Mouse (Mus musculus) adrenal gland, postnatal 36 days (tissue): ENCODE results near the gene Rnf5. TPM values are rescaled to one million over a fixed set of nuclear protein-coding genes. Genes with fewer than 3 reads are reported as not detected.

Experiments used
- DNase-seq, 2 experiments: peaks; one replicate each; pipeline ENCODE4 v3.0.0; 2021; ENCODE audit warnings: mixed read lengths in 1 of 2
- long read RNA-seq, 2 experiments: library from polyadenylated mRNA; stranded (forward); transcript quantifications; one replicate each; pipeline ENCODE4 v2.0.0; 2021; ENCODE audit warnings: borderline sequencing depth in 2 of 2
- total RNA-seq, 2 experiments: library from RNA; stranded (reverse); gene quantifications; 2 replicates each; pipeline ENCODE4 v1.2.3; 2021

Gene Rnf5
- 10 to 100 TPM; 67.7 to 86.5 TPM for total RNA-seq
- long read RNA-seq, experiment 1, transcript Rnf5-201 (6 exons, 1,238 nt) = major isoform, 177 of 201 reads
- long read RNA-seq, experiment 1, partial matches to known transcripts = 2 of 201 reads
- long read RNA-seq, experiment 1, other reads (novel, unspliced or antisense) = 21 of 201 reads
- long read RNA-seq, experiment 2, transcript Rnf5-201 (6 exons, 1,238 nt) = major isoform, 49 of 57 reads
- long read RNA-seq, experiment 2, partial matches to known transcripts = 0 of 57 reads
- long read RNA-seq, experiment 2, other reads (novel, unspliced or antisense) = 7 of 57 reads

- DNase-seq = peak; percentile 97
These were observed at the start of gene Rnf5 for GRCm38 (mm10) chr17:34603375-34604060. Gene Rnf5, minus strand, starts transcription at chr17:34603690.

GRCm38 (mm10) chr17:34652985-34653384 is 49.5 kb upstream of the Rnf5 start:
- DNase-seq = no peak

- no peak for DNase-seq
These were observed 49.1 kb upstream of the Rnf5 start for GRCm38 (mm10) chr17:34652546-34652945.

- peak; percentile 64 to 81 for DNase-seq
These were observed 48.2 kb upstream of the Rnf5 start for GRCm38 (mm10) chr17:34651507-34652221.

GRCm38 (mm10) chr17:34650781-34651180 is 47.3 kb upstream of the Rnf5 start:
- DNase-seq = no peak

GRCm38 (mm10) chr17:34649106-34649864 is 45.8 kb upstream of the Rnf5 start:
- DNase-seq = no peak

GRCm38 (mm10) chr17:34648141-34648890 is 44.8 kb upstream of the Rnf5 start:
- no peak for DNase-seq

GRCm38 (mm10) chr17:34646906-34647787 is 43.7 kb upstream of the Rnf5 start, which contains the start of gene Atf6b:
Gene Atf6b, plus strand, starts transcription at chr17:34647146.
- peak; percentile 96 to 97 for DNase-seq

- DNase-seq = no peak
These were observed 42.5 kb upstream of the Rnf5 start for GRCm38 (mm10) chr17:34645831-34646511.

GRCm38 (mm10) chr17:34645256-34645829 is 41.9 kb upstream of the Rnf5 start:
- DNase-seq = peak in 1 of 2 experiments; percentile 0

GRCm38 (mm10) chr17:34644608-34645007 is 41.1 kb upstream of the Rnf5 start, which contains the start of gene Fkbpl:
Gene Fkbpl, plus strand, starts transcription at chr17:34644764.
- peak; percentile 93 to 95 for DNase-seq

- DNase-seq = peak in 1 of 2 experiments; percentile 40
These were observed 40.5 kb upstream of the Rnf5 start for GRCm38 (mm10) chr17:34643944-34644343.

- DNase-seq = no peak
These were observed 39.9 kb upstream of the Rnf5 start for GRCm38 (mm10) chr17:34643379-34643778.

GRCm38 (mm10) chr17:34641945-34642344 is 38.5 kb upstream of the Rnf5 start:
- DNase-seq = no peak

- DNase-seq = peak in 1 of 2 experiments; percentile 1
These were observed 37.5 kb upstream of the Rnf5 start for GRCm38 (mm10) chr17:34640778-34641601.

- no peak for DNase-seq
These were observed 36.2 kb upstream of the Rnf5 start for GRCm38 (mm10) chr17:34639461-34640255.

GRCm38 (mm10) chr17:34637459-34637858 is 34.0 kb upstream of the Rnf5 start:
- no peak for DNase-seq
